Mouse (Mus musculus): ENCODE data around the gene Spata31d1b. TPM values are rescaled to one million over a fixed set of nuclear protein-coding genes. Genes with fewer than 3 reads are reported as not detected.

Spata31d1b gene
- polyA plus RNA-seq, 1 experiment from 2014 or later, result not detected

- ATAC-seq (ENCODE audit: low FRiP score), result 0 out of 2 replicates have a peak, but pooled peaks have one; percentile 55
These were observed 23.1 kb downstream of the Spata31d1b start for GRCm38 (mm10) chr13:59735190-59735589.

GRCm38 (mm10) chr13:59738455-59738854 lies 26.4 kb downstream of the Spata31d1b start:
- WGBS, result 84% methylated on average over 2 of the region's 2 CpGs
- no peaks in the 10 kb centered on the region for H3K27me3 ChIP-seq (ENCODE audit: control insufficient read depth, insufficient read depth, low read length)
- H3K4me1 ChIP-seq (replicated peaks; ENCODE audit: control insufficient read depth, insufficient read depth, low read length), result no peaks in the 10 kb centered on the region
- H3K4me3 ChIP-seq (replicated peaks; ENCODE audit: low read length), result no peak overlapping the region
- no peak for ATAC-seq (ENCODE audit: low FRiP score)
- H3K36me3 ChIP-seq (replicated peaks; ENCODE audit: control insufficient read depth, insufficient read depth), result no peaks in the 10 kb centered on the region
- no peaks in the 10 kb centered on the region for H3K9me3 ChIP-seq (ENCODE audit: control insufficient read depth, low read length)
- no peak for DNase-seq (ENCODE audit: low spot score)
- H3K9ac ChIP-seq, result no peak overlapping the region
- no peak overlapping the region for H3K27ac ChIP-seq
- no peak overlapping the region for H3K4me2 ChIP-seq (replicated peaks)

More at GRCm38 (mm10) chr13:59735190-59735589, 23.1 kb downstream of the Spata31d1b start:
- no peak overlapping the region for H3K4me3 ChIP-seq (replicated peaks; ENCODE audit: low read length)
- peak; percentile 33 for DNase-seq (ENCODE audit: low spot score)
- H3K9ac ChIP-seq, result no peak overlapping the region
- no peaks in the 10 kb centered on the region for H3K4me1 ChIP-seq (replicated peaks; ENCODE audit: control insufficient read depth, insufficient read depth, low read length)
- no peaks in the 10 kb centered on the region for H3K36me3 ChIP-seq (replicated peaks; ENCODE audit: control insufficient read depth, insufficient read depth)
- H3K27ac ChIP-seq, result no peak overlapping the region
- no peak overlapping the region for H3K4me2 ChIP-seq (replicated peaks)
- H3K27me3 ChIP-seq (ENCODE audit: control insufficient read depth, insufficient read depth, low read length), result no peaks in the 10 kb centered on the region
- WGBS, result 32% methylated on average over 3 of the region's 3 CpGs
- H3K9me3 ChIP-seq (ENCODE audit: control insufficient read depth, low read length), result no peaks in the 10 kb centered on the region

GRCm38 (mm10) chr13:59739397-59739796 lies 27.3 kb downstream of the Spata31d1b start:
- Histone ChIP-seq H3K9ac (no peak overlapping the region), H3K4me2 (replicated peaks) (no peak overlapping the region), H3K4me1 (replicated peaks; ENCODE audit: control insufficient read depth, insufficient read depth, low read length) (no peaks in the 10 kb centered on the region), H3K36me3 (replicated peaks; ENCODE audit: control insufficient read depth, insufficient read depth) (no peaks in the 10 kb centered on the region), H3K9me3 (ENCODE audit: control insufficient read depth, low read length) (no peaks in the 10 kb centered on the region), H3K27ac (no peak overlapping the region), H3K4me3 (replicated peaks; ENCODE audit: low read length) (no peak overlapping the region), H3K27me3 (ENCODE audit: control insufficient read depth, insufficient read depth, low read length) (no peaks in the 10 kb centered on the region)
- ATAC-seq (ENCODE audit: low FRiP score), result no peak
- 94% methylated on average over 4 of the region's 4 CpGs for WGBS
- DNase-seq (ENCODE audit: low spot score), result no peak

GRCm38 (mm10) chr13:59741096-59741495 lies 29.0 kb downstream of the Spata31d1b start:
- DNase-seq (ENCODE audit: low spot score) (no peak), ATAC-seq (ENCODE audit: low FRiP score) (no peak)
- Histone ChIP-seq H3K4me2 (replicated peaks) (no peak overlapping the region), H3K36me3 (replicated peaks; ENCODE audit: control insufficient read depth, insufficient read depth) (no peaks in the 10 kb centered on the region), H3K4me3 (replicated peaks; ENCODE audit: low read length) (no peak overlapping the region), H3K9me3 (ENCODE audit: control insufficient read depth, low read length) (no peaks in the 10 kb centered on the region), H3K4me1 (replicated peaks; ENCODE audit: control insufficient read depth, insufficient read depth, low read length) (no peaks in the 10 kb centered on the region), H3K9ac (no peak overlapping the region), H3K27ac (no peak overlapping the region), H3K27me3 (ENCODE audit: control insufficient read depth, insufficient read depth, low read length) (no peaks in the 10 kb centered on the region)
- WGBS, result 90% methylated on average over 11 of the region's 11 CpGs

- no peaks in the 10 kb centered on the region for H3K27me3 ChIP-seq (ENCODE audit: control insufficient read depth, insufficient read depth, low read length)
- WGBS, result 82% methylated on average over 10 of the region's 10 CpGs
- H3K4me1 ChIP-seq (replicated peaks; ENCODE audit: control insufficient read depth, insufficient read depth, low read length), result no peaks in the 10 kb centered on the region
- no peaks in the 10 kb centered on the region for H3K36me3 ChIP-seq (replicated peaks; ENCODE audit: control insufficient read depth, insufficient read depth)
- H3K27ac ChIP-seq, result no peak overlapping the region
- no peak overlapping the region for H3K4me3 ChIP-seq (replicated peaks; ENCODE audit: low read length)
- DNase-seq (ENCODE audit: low spot score), result no peak
- H3K9ac ChIP-seq, result no peak overlapping the region
- H3K9me3 ChIP-seq (ENCODE audit: control insufficient read depth, low read length), result no peaks in the 10 kb centered on the region
- no peak for ATAC-seq (ENCODE audit: low FRiP score)
- no peak overlapping the region for H3K4me2 ChIP-seq (replicated peaks)
These were observed 29.6 kb downstream of the Spata31d1b start for GRCm38 (mm10) chr13:59741697-59742096.

GRCm38 (mm10) chr13:59745462-59745861 lies 33.4 kb downstream of the Spata31d1b start:
- Histone ChIP-seq H3K4me2 (replicated peaks) (no peak overlapping the region), H3K9me3 (ENCODE audit: control insufficient read depth, low read length) (no peaks in the 10 kb centered on the region), H3K27me3 (ENCODE audit: control insufficient read depth, insufficient read depth, low read length) (no peaks in the 10 kb centered on the region), H3K36me3 (replicated peaks; ENCODE audit: control insufficient read depth, insufficient read depth) (no peaks in the 10 kb centered on the region), H3K27ac (no peak overlapping the region), H3K4me3 (replicated peaks; ENCODE audit: low read length) (no peak overlapping the region), H3K4me1 (replicated peaks; ENCODE audit: control insufficient read depth, insufficient read depth, low read length) (no peaks in the 10 kb centered on the region), H3K9ac (no peak overlapping the region)
- ATAC-seq (ENCODE audit: low FRiP score), result no peak
- 88% methylated on average over 6 of the region's 6 CpGs for WGBS
- no peak for DNase-seq (ENCODE audit: low spot score)

GRCm38 (mm10) chr13:59746164-59746563 lies 34.1 kb downstream of the Spata31d1b start:
- no peak overlapping the region for H3K4me3 ChIP-seq (replicated peaks; ENCODE audit: low read length)
- H3K9ac ChIP-seq, result no peak overlapping the region
- H3K27ac ChIP-seq, result no peak overlapping the region
- ATAC-seq (ENCODE audit: low FRiP score), result no peak
- DNase-seq (ENCODE audit: low spot score), result no peak
- H3K4me1 ChIP-seq (replicated peaks; ENCODE audit: control insufficient read depth, insufficient read depth, low read length), result no peaks in the 10 kb centered on the region
- no peaks in the 10 kb centered on the region for H3K9me3 ChIP-seq (ENCODE audit: control insufficient read depth, low read length)
- H3K4me2 ChIP-seq (replicated peaks), result no peak overlapping the region
- H3K36me3 ChIP-seq (replicated peaks; ENCODE audit: control insufficient read depth, insufficient read depth), result no peaks in the 10 kb centered on the region
- H3K27me3 ChIP-seq (ENCODE audit: control insufficient read depth, insufficient read depth, low read length), result no peaks in the 10 kb centered on the region
- WGBS, result 78% methylated on average over 6 of the region's 6 CpGs

GRCm38 (mm10) chr13:59746711-59747110 lies 34.6 kb downstream of the Spata31d1b start, which contains the start of gene 1700014D04Rik:
Gene 1700014D04Rik, minus strand, starts transcription at chr13:59746752.
- DNase-seq (ENCODE audit: low spot score) (no peak), ATAC-seq (ENCODE audit: low FRiP score) (no peak)
- Histone ChIP-seq H3K4me1 (replicated peaks; ENCODE audit: control insufficient read depth, insufficient read depth, low read length) (no peaks in the 10 kb centered on the region), H3K27me3 (ENCODE audit: control insufficient read depth, insufficient read depth, low read length) (no peaks in the 10 kb centered on the region), H3K4me2 (replicated peaks) (no peak within 1 kb of the TSS), H3K4me3 (replicated peaks; ENCODE audit: low read length) (no peak within 1 kb of the TSS), H3K36me3 (replicated peaks; ENCODE audit: control insufficient read depth, insufficient read depth) (no peaks in the 10 kb centered on the region), H3K9me3 (ENCODE audit: control insufficient read depth, low read length) (no peaks in the 10 kb centered on the region), H3K9ac (no peak within 1 kb of the TSS), H3K27ac (no peak within 1 kb of the TSS)
- 79% methylated on average over 9 of the region's 9 CpGs for WGBS

GRCm38 (mm10) chr13:59750310-59750709 lies 38.2 kb downstream of the Spata31d1b start:
- ATAC-seq (ENCODE audit: low FRiP score), result no peak
- Histone ChIP-seq H3K27me3 (ENCODE audit: control insufficient read depth, insufficient read depth, low read length) (no peaks in the 10 kb centered on the region), H3K27ac (no peak overlapping the region), H3K4me1 (replicated peaks; ENCODE audit: control insufficient read depth, insufficient read depth, low read length) (no peaks in the 10 kb centered on the region), H3K9me3 (ENCODE audit: control insufficient read depth, low read length) (no peaks in the 10 kb centered on the region), H3K4me3 (replicated peaks; ENCODE audit: low read length) (no peak overlapping the region), H3K4me2 (replicated peaks) (no peak overlapping the region), H3K9ac (no peak overlapping the region), H3K36me3 (replicated peaks; ENCODE audit: control insufficient read depth, insufficient read depth) (peaks cover 13% of the 10 kb centered on the region)
- WGBS, result 88% methylated on average over 12 of the region's 12 CpGs
- DNase-seq (ENCODE audit: low spot score), result no peak

- WGBS, result 95% methylated on average over 7 of the region's 7 CpGs
- H3K27ac ChIP-seq, result no peak overlapping the region
- no peaks in the 10 kb centered on the region for H3K4me1 ChIP-seq (replicated peaks; ENCODE audit: control insufficient read depth, insufficient read depth, low read length)
- no peak overlapping the region for H3K4me3 ChIP-seq (replicated peaks; ENCODE audit: low read length)
- H3K9me3 ChIP-seq (ENCODE audit: control insufficient read depth, low read length), result no peaks in the 10 kb centered on the region
- DNase-seq (ENCODE audit: low spot score) (no peak), ATAC-seq (ENCODE audit: low FRiP score) (no peak)
- peaks cover 63% of the 10 kb centered on the region for H3K36me3 ChIP-seq (replicated peaks; ENCODE audit: control insufficient read depth, insufficient read depth)
- H3K9ac ChIP-seq, result no peak overlapping the region
- no peaks in the 10 kb centered on the region for H3K27me3 ChIP-seq (ENCODE audit: control insufficient read depth, insufficient read depth, low read length)
- no peak overlapping the region for H3K4me2 ChIP-seq (replicated peaks)
These were observed 44.8 kb downstream of the Spata31d1b start for GRCm38 (mm10) chr13:59756906-59757305.

All from hindbrain, embryonic 14.5 days (tissue).